Mouse (Mus musculus) lung, embryonic 14.5 days (tissue): ENCODE data around the gene Gm10192. TPM values are rescaled to one million over a fixed set of nuclear protein-coding genes. Genes with fewer than 3 reads are reported as not detected.

Experiments used
- ATAC-seq: fragments of 200-750 bp; cut with Nextera tagmentation; 2 replicates; pipeline ENCODE4 v1.8.0; 2017; ENCODE audit warnings: mild to moderate bottlenecking, moderate TSS enrichment, moderate library complexity; ENCODE audit not compliant: insufficient read depth
- DNase-seq: peaks from one replicate; pipeline ENCODE4 v3.0.0-alpha.2; 2015
- H3K27ac ChIP-seq: fragments of 300-500 bp; sonication (generic); 2 replicates; pipeline ENCODE4 v1.5.1; 2014; ENCODE audit warnings: low read depth, mild to moderate bottlenecking, moderate library complexity
- H3K27me3 ChIP-seq: fragments of 300-500 bp; sonication (generic); 2 replicates; pipeline ENCODE4 v1.6.1; 2014; ENCODE audit warnings: low read length, control low read depth; ENCODE audit not compliant: insufficient read depth
- H3K36me3 ChIP-seq: fragments of 300-500 bp; sonication (generic); 2 replicates; pipeline ENCODE4 v1.6.1; 2014; ENCODE audit warnings: control low read depth; ENCODE audit not compliant: insufficient read depth
- H3K4me1 ChIP-seq: fragments of 300-500 bp; sonication (generic); 2 replicates; pipeline ENCODE4 v1.6.1; 2014; ENCODE audit warnings: antibody characterized with exemption, control low read depth; ENCODE audit not compliant: insufficient read depth
- H3K4me2 ChIP-seq: fragments of 300-500 bp; sonication (generic); 2 replicates; pipeline ENCODE4 v1.6.1; 2014; ENCODE audit warnings: mild to moderate bottlenecking
- H3K4me3 ChIP-seq: fragments of 300-500 bp; sonication (generic); 2 replicates; pipeline ENCODE4 v1.5.1; 2014; ENCODE audit warnings: low read depth, low read length
- H3K9ac ChIP-seq: fragments of 300-500 bp; sonication (generic); 2 replicates; pipeline ENCODE4 v1.6.1; 2014
- H3K9me3 ChIP-seq: fragments of 300-500 bp; sonication (generic); 2 replicates; pipeline ENCODE4 v1.6.1; 2016; ENCODE audit warnings: low read depth, low read length, control low read depth
- CTCF ChIP-seq: IDR thresholded peaks from 2 replicates; pipeline ENCODE4 v1.5.1; 2016; ENCODE audit warnings: antibody characterized with exemption, low read depth
- WGBS: fragments of 180-500 bp; shearing (Covaris S2); extraction: QIAGEN DNeasy Blood & Tissue Kit; methylation state at CpG from one replicate; pipeline ENCODE4 v1.1.7; 2014; 5-methylcytosine and 5-hydroxymethylcytosine counted together
- polyA plus RNA-seq: library from polyadenylated mRNA; unstranded; fragments of >200 nt; fragmentation: Nextera tagmentation; extraction: Ambion mirVana; gene quantifications from 2 replicates; pipeline ENCODE4 v1.2.1, GENCODE M21; 2014

Gene Gm10192
- polyA plus RNA-seq, 1 experiment from 2014 or later, result not detected

DNA sequence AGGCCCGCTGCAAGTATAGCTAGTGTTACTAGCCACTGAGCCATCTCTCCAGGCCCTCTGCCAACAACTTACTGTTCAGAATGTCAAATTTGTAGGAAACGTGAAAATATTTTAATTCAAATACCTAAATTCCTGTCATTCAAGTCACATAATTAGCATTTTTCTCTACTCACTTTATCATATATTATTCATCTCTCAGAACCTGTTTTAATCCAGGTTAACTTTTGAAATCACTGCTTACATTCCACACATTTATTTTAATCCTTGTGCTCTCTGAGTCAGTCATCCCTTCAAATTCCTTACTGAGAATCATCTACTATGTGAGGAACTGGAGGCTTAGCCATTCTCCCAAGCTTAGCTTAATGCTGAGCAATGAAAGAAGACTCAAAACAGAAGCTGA is 2.6 kb downstream of the Gm10192 start:
- Histone ChIP-seq H3K27ac (no peak overlapping the region), H3K4me3 (no peak overlapping the region), H3K4me2 (no peak overlapping the region), H3K9ac (no peak overlapping the region), H3K27me3 (no peaks in the 10 kb centered on the region), H3K36me3 (no peaks in the 10 kb centered on the region), H3K4me1 (no peaks in the 10 kb centered on the region), H3K9me3 (no peaks in the 10 kb centered on the region)
- 63% methylated on average over 2 of the region's 2 CpGs for WGBS
- DNase-seq (no peak), ATAC-seq (no peak)
- no peak for TF ChIP-seq CTCF

DNA sequence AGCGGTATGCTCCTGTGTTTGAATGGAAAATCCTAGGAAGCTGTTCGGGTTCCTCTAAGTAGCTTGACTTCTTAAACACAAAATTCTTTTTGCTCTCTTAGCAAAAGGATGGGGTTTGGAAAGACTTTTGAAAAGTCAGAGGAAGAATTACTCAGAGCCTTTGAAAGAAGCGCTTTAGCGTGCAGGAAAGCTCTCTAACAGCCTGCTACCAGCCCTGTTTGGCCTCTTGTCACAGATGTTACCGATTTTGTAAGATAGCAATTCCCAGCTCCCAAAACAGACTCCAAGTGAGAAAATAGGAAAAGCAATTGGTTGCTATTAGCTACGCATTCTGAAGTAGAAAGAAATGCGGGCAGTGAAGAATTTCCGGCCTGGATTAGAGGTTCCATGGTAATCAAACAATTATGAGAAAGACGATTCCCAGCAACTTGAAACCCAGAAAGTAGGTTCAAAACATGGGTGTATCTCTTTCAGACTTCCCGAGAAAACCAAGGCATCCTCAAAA is 26.1 kb downstream of the Gm10192 start:
- Histone ChIP-seq H3K27ac (no peak overlapping the region), H3K27me3 (no peaks in the 10 kb centered on the region), H3K4me3 (no peak overlapping the region), H3K9ac (no peak overlapping the region), H3K4me2 (no peak overlapping the region), H3K9me3 (no peaks in the 10 kb centered on the region), H3K4me1 (no peaks in the 10 kb centered on the region), H3K36me3 (no peaks in the 10 kb centered on the region)
- no peak for TF ChIP-seq CTCF
- WGBS, result 64% methylated on average over 10 of the region's 10 CpGs
- DNase-seq (no peak), ATAC-seq (no peak)

DNA sequence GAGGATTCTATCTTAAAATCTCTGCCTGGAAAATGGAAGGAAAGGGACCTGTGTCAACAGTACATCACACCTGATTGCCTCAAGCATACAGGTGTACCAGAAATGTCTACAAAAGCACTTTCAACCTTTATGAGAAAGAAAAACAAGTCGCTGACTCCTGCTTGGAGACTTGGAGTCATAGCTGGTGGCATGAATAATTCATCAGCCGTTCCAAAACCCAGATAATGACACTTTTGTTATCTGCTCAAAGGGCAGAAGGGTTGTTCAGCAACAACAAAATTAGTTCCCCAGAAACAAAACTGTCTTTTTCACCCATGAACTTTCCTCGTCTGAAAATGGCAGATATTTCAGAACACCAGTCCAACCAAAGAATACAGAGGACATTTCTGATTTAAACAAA is 26.9 kb downstream of the Gm10192 start:
- ATAC-seq, result no peak
- Histone ChIP-seq H3K36me3 (no peaks in the 10 kb centered on the region), H3K4me2 (no peak overlapping the region), H3K27me3 (no peaks in the 10 kb centered on the region), H3K9ac (no peak overlapping the region), H3K9me3 (no peaks in the 10 kb centered on the region), H3K4me1 (no peaks in the 10 kb centered on the region), H3K27ac (no peak overlapping the region), H3K4me3 (no peak overlapping the region)
- no peak for DNase-seq
- no peak for TF ChIP-seq CTCF
- 61% methylated on average over 3 of the region's 3 CpGs for WGBS

DNA sequence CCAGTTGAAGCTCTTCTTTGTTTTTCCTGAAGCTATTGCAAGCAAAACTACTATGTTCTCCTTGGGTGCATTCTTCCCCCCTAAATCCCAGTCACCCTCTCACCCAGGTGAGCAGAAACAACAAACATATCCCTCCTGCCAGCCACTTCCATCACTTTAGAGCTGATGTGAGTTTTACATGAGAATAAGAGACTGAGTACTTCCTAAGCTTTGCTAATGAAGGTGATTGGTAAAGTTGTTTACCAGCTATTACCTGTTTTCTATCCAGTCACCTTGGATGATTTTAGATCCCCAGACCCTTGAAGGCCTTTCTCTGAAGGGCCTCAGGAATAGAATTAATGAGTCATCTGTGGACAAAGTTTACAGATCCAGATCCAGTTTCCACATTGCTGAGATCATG is 29.4 kb downstream of the Gm10192 start:
- H3K9me3 ChIP-seq, result no peaks in the 10 kb centered on the region
- no peaks in the 10 kb centered on the region for H3K36me3 ChIP-seq
- no peaks in the 10 kb centered on the region for H3K27me3 ChIP-seq
- no peak overlapping the region for H3K4me3 ChIP-seq
- H3K27ac ChIP-seq, result no peak overlapping the region
- ATAC-seq (no peak), DNase-seq (no peak)
- H3K4me1 ChIP-seq, result no peaks in the 10 kb centered on the region
- no peak overlapping the region for H3K9ac ChIP-seq
- H3K4me2 ChIP-seq, result no peak overlapping the region
- TF ChIP-seq CTCF, result no peak

DNA sequence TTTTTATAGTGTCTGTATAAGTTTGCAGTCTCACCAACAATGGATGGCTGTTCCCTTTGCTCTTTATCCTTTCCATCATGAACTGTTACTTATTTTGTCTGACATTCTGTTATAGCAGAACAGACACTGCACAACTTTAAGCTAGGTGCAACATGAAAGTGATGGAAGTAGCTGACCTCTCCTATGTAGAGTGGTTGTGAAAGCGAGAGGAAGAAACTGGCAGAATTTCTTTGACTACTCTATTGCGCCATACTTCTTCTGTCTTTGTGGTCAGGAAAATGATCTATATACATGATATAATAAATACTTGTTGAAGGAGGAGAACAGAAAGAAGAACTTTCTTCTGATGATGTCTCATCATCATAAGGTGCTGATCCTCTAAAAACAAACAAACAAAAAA is 40.5 kb downstream of the Gm10192 start:
- no peak for TF ChIP-seq CTCF
- no peak overlapping the region for H3K4me3 ChIP-seq
- DNase-seq (no peak), ATAC-seq (no peak)
- H3K9me3 ChIP-seq, result no peaks in the 10 kb centered on the region
- 92% methylated on average over 2 of the region's 2 CpGs for WGBS
- H3K4me1 ChIP-seq, result no peaks in the 10 kb centered on the region
- H3K27me3 ChIP-seq, result no peaks in the 10 kb centered on the region
- no peak overlapping the region for H3K27ac ChIP-seq
- H3K4me2 ChIP-seq, result no peak overlapping the region
- no peak overlapping the region for H3K9ac ChIP-seq
- H3K36me3 ChIP-seq, result no peaks in the 10 kb centered on the region
